8 mouse cellular contexts compared by ENCODE assay signal in the genomic region with DNA sequence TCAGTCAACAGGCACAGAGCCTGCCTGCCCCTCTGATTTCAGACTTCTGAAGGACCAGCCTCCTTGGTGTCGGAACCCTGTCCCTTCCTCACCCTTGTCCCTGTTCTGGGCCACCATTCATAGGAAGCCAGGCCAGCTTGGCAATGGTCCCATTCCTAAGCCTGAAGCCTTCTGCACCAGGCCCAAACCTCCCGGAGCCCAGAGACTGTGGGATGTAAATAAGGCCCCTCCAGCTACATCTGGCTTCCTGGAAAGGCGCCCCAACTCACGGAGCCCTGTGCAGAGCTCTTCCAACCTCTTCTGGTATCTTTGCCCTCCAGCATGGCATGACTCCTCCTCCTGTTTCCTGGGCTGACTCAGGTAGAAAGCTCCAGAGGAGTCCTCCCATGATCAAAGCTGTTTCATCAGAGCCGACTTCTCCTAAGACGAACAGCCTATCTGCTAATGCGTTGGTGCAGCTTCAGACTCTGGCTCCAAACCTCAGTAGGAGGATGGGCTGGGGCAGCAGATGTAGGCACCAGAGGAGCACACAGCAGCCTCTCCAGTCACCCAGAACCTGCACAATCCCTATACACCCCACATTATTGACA.
DNase-seq lines count a peak whose midpoint lies in the region; ATAC-seq and TF ChIP-seq lines count a peak whose summit lies in the region.

No protein-coding gene starts in this region.

- H3K4me3 ChIP-seq in neural tube, embryonic 13.5 days, result no peak overlapping the region
- no peak overlapping the region for H3K4me3 ChIP-seq in neural tube, embryonic 15.5 days (replicated peaks)
- no peak overlapping the region for H3K4me3 ChIP-seq in intestine, postnatal 0 days (ENCODE audit: low read depth, low read length)

- no peaks in the 10 kb centered on the region for H3K9me3 ChIP-seq in neural tube, embryonic 13.5 days
- no peaks in the 10 kb centered on the region for H3K9me3 ChIP-seq in neural tube, embryonic 15.5 days (replicated peaks)
- no peaks in the 10 kb centered on the region for H3K9me3 ChIP-seq in intestine, postnatal 0 days (ENCODE audit: control insufficient read depth)

- 0 out of 2 replicates have a peak overlapping the region, but pooled peaks have one; percentile 28 for H3K27ac ChIP-seq in neural tube, embryonic 13.5 days (replicated peaks)
- H3K27ac ChIP-seq in neural tube, embryonic 15.5 days (replicated peaks), result peak overlapping the region; percentile 47; the same call in 1 of the 2 replicates
- no peak overlapping the region for H3K27ac ChIP-seq in intestine, postnatal 0 days (ENCODE audit: low read depth, low read length)

- H3K36me3 ChIP-seq in neural tube, embryonic 13.5 days, result no peaks in the 10 kb centered on the region
- no peaks in the 10 kb centered on the region for H3K36me3 ChIP-seq in neural tube, embryonic 15.5 days
- H3K36me3 ChIP-seq in intestine, postnatal 0 days (ENCODE audit: control insufficient read depth, insufficient read depth), result no peaks in the 10 kb centered on the region

- no peaks in the 10 kb centered on the region for H3K27me3 ChIP-seq in neural tube, embryonic 13.5 days
- no peaks in the 10 kb centered on the region for H3K27me3 ChIP-seq in neural tube, embryonic 15.5 days (replicated peaks)
- no peaks in the 10 kb centered on the region for H3K27me3 ChIP-seq in intestine, postnatal 0 days (replicated peaks; ENCODE audit: control insufficient read depth, insufficient read depth, low read length)

- DNase-seq in cerebellum, adult 9-10 months, result no peak
- no peak for DNase-seq in neural tube, embryonic 10.5 days (ENCODE audit: extremely low spot score, low spot score)
- peak; percentile 33 for DNase-seq in layer of hippocampus, adult 9-11 months

- peaks cover 38% of the 10 kb centered on the region for H3K4me1 ChIP-seq in neural tube, embryonic 13.5 days (replicated peaks)
- peaks cover 37% of the 10 kb centered on the region for H3K4me1 ChIP-seq in neural tube, embryonic 15.5 days
- no peaks in the 10 kb centered on the region for H3K4me1 ChIP-seq in intestine, postnatal 0 days (replicated peaks; ENCODE audit: control insufficient read depth, insufficient read depth, low read length)

- H3K9ac ChIP-seq in neural tube, embryonic 13.5 days, result no peak overlapping the region
- H3K9ac ChIP-seq in neural tube, embryonic 15.5 days (replicated peaks), result no peak overlapping the region
- H3K9ac ChIP-seq in intestine, postnatal 0 days (ENCODE audit: low read depth, low read length), result no peak overlapping the region

- WGBS in neural tube, embryonic 13.5 days, result 71% methylated on average over 7 of the region's 7 CpGs
- WGBS in neural tube, embryonic 15.5 days, result 61% methylated on average over 7 of the region's 7 CpGs
- WGBS in intestine, postnatal 0 days, result 62% methylated on average over 7 of the region's 7 CpGs

- no peak for TF ChIP-seq CTCF in intestine, postnatal 0 days (IDR thresholded peaks at IDR 0.05; ENCODE audit: low read depth)

- ATAC-seq in cerebellum, adult (ENCODE audit: insufficient number of reproducible peaks, low FRiP score, low TSS enrichment), result 0 out of 2 replicates have a peak, but pooled peaks have one; percentile 18
- no peak for ATAC-seq in neural tube, embryonic 13.5 days (ENCODE audit: low read depth)
- peak; percentile 43 for ATAC-seq in granulocyte monocyte progenitor cell, adult 5-6 weeks (replicated peaks; ENCODE audit: poor library complexity, severe bottlenecking)
- ATAC-seq in neural tube, embryonic 15.5 days (ENCODE audit: low FRiP score), result no peak
- no peak for ATAC-seq in intestine, postnatal 0 days

- no peak overlapping the region for H3K4me2 ChIP-seq in neural tube, embryonic 13.5 days
- no peak overlapping the region for H3K4me2 ChIP-seq in neural tube, embryonic 15.5 days
- no peak overlapping the region for H3K4me2 ChIP-seq in intestine, postnatal 0 days (replicated peaks; ENCODE audit: low read depth)

Comparison
In these comparisons a context has a peak if more than half of its experiments do, and no peak if none do; other contexts are left out.
1. ATAC-seq: peak in cerebellum, adult (single experiment) and granulocyte monocyte progenitor cell, adult 5-6 weeks (single experiment); none in neural tube, embryonic 13.5 days (single experiment), neural tube, embryonic 15.5 days (single experiment) and intestine, postnatal 0 days (single experiment).